Mouse (Mus musculus) effector memory CD4-positive, alpha-beta T cell, adult 5 months (primary cell): Measurements from ENCODE around the gene Bcl2a1a. TPM values are rescaled to one million over a fixed set of nuclear protein-coding genes. Genes with fewer than 3 reads are reported as not detected.

ENCODE experiments used
- polyA plus RNA-seq: library from polyadenylated mRNA; unstranded; fragments of 100-300 nt; shearing (Covaris generic); gene quantifications from one replicate; pipeline ENCODE4 v1.2.1, GENCODE M21; 2017

Gene Bcl2a1a
- polyA plus RNA-seq, result not detected

GRCm38 (mm10) chr9:88956670-88957153 is at the start of gene Bcl2a1a:
Gene Bcl2a1a (plus strand): TSS chr9:88956900.

Other genes starting within 250 kb of the Bcl2a1a start
- gene Mthfsl, start 236.6 kb upstream of the Bcl2a1a start, polyA plus RNA-seq, result 80.0 TPM
- gene Bcl2a1d, start 225.0 kb upstream of the Bcl2a1a start, polyA plus RNA-seq, result 703 TPM
- gene Trim43c, start 117.7 kb upstream of the Bcl2a1a start, polyA plus RNA-seq, result not detected
- not detected for gene Trim43b, start 135.9 kb downstream of the Bcl2a1a start, polyA plus RNA-seq
- gene Bcl2a1b, start 242.3 kb downstream of the Bcl2a1a start, polyA plus RNA-seq, result 1,089 TPM
- 55.3 TPM for gene Gm29094, start 242.5 kb downstream of the Bcl2a1a start, polyA plus RNA-seq